Mouse (Mus musculus): Measurements from ENCODE around the gene Cd8b1. TPM values are rescaled to one million over a fixed set of nuclear protein-coding genes. Genes with fewer than 3 reads are reported as not detected.

The Cd8b1 gene
- polyA plus RNA-seq, 1 experiment from 2014 or later = not detected

DNA sequence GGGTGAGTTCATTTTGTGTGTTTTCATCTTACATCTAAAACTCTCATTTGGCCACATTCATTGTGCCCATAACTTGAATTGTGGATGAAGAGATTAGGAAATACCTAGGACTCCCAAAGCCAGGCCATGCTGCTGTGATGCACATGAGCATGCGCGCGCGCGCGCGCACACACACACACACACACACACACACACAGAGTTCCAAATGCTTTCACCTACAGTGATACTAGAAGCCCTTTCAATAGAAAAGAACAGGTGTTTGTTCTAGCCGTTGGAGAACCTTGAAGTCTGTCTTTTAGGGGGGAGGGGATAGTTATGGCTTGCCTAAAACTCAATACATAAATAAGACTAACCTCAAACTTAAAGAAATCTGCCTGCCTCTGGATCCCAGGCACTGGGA, 15.1 kb downstream of the Cd8b1 start:
- H3K9ac ChIP-seq (ENCODE audit: low read depth, low read length) = no peak overlapping the region
- WGBS = 98% methylated on average over 8 of the region's 8 CpGs
- H3K4me3 ChIP-seq (ENCODE audit: low read length) = no peak overlapping the region
- H3K4me1 ChIP-seq (ENCODE audit: control insufficient read depth, insufficient read depth, low read depth, low read length) = no peaks in the 10 kb centered on the region
- no peak overlapping the region for H3K27ac ChIP-seq (ENCODE audit: low read depth, low read length)
- H3K27me3 ChIP-seq (replicated peaks; ENCODE audit: control insufficient read depth, insufficient read depth, low read length) = no peaks in the 10 kb centered on the region
- no peaks in the 10 kb centered on the region for H3K36me3 ChIP-seq (ENCODE audit: control insufficient read depth, insufficient read depth, low read length)
- no peak overlapping the region for H3K4me2 ChIP-seq (ENCODE audit: low read length)
- no peaks in the 10 kb centered on the region for H3K9me3 ChIP-seq (ENCODE audit: control insufficient read depth, low read length)
- ATAC-seq = no peak

DNA sequence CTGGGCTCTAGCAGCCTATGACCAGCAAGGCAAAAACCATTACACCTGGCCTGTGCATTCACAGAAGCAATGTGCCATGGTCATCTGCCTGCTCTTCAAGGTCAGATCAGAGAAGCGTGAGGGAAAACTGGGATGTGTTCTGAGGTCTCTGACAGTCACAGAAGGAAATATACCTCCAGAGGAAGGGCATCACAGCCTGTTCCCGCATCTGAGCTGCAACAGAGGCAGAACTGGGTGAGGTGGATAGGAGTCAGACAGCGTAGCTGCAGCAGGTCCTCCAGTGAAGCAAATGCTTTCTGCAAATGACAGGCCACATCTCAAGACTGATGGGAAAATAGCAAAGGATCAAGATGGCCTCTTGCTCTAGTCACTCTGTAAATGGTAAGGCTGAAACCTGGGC, 16.4 kb downstream of the Cd8b1 start:
- Histone ChIP-seq H3K4me2 (ENCODE audit: low read length) (no peak overlapping the region), H3K27me3 (replicated peaks; ENCODE audit: control insufficient read depth, insufficient read depth, low read length) (no peaks in the 10 kb centered on the region), H3K4me3 (ENCODE audit: low read length) (no peak overlapping the region), H3K4me1 (ENCODE audit: control insufficient read depth, insufficient read depth, low read depth, low read length) (no peaks in the 10 kb centered on the region), H3K27ac (ENCODE audit: low read depth, low read length) (no peak overlapping the region), H3K9ac (ENCODE audit: low read depth, low read length) (no peak overlapping the region), H3K36me3 (ENCODE audit: control insufficient read depth, insufficient read depth, low read length) (no peaks in the 10 kb centered on the region), H3K9me3 (ENCODE audit: control insufficient read depth, low read length) (no peaks in the 10 kb centered on the region)
- 87% methylated on average over 3 of the region's 3 CpGs for WGBS
- ATAC-seq = no peak

GRCm38 (mm10) chr6:71339351-71339750, 16.8 kb downstream of the Cd8b1 start:
- Histone ChIP-seq H3K4me2 (ENCODE audit: low read length) (no peak overlapping the region), H3K27me3 (replicated peaks; ENCODE audit: control insufficient read depth, insufficient read depth, low read length) (no peaks in the 10 kb centered on the region), H3K9ac (ENCODE audit: low read depth, low read length) (no peak overlapping the region), H3K4me1 (ENCODE audit: control insufficient read depth, insufficient read depth, low read depth, low read length) (no peaks in the 10 kb centered on the region), H3K4me3 (ENCODE audit: low read length) (no peak overlapping the region), H3K9me3 (ENCODE audit: control insufficient read depth, low read length) (no peaks in the 10 kb centered on the region), H3K36me3 (ENCODE audit: control insufficient read depth, insufficient read depth, low read length) (no peaks in the 10 kb centered on the region), H3K27ac (ENCODE audit: low read depth, low read length) (no peak overlapping the region)
- whole genome bisulfite sequencing = 88% methylated on average over 4 of the region's 4 CpGs
- no peak for ATAC-seq

GRCm38 (mm10) chr6:71341179-71341578, 18.6 kb downstream of the Cd8b1 start:
- ATAC-seq = no peak
- Histone ChIP-seq H3K4me2 (ENCODE audit: low read length) (no peak overlapping the region), H3K4me1 (ENCODE audit: control insufficient read depth, insufficient read depth, low read depth, low read length) (no peaks in the 10 kb centered on the region), H3K36me3 (ENCODE audit: control insufficient read depth, insufficient read depth, low read length) (no peaks in the 10 kb centered on the region), H3K27me3 (replicated peaks; ENCODE audit: control insufficient read depth, insufficient read depth, low read length) (no peaks in the 10 kb centered on the region), H3K9ac (ENCODE audit: low read depth, low read length) (no peak overlapping the region), H3K27ac (ENCODE audit: low read depth, low read length) (no peak overlapping the region), H3K9me3 (ENCODE audit: control insufficient read depth, low read length) (no peaks in the 10 kb centered on the region), H3K4me3 (ENCODE audit: low read length) (no peak overlapping the region)
- 90% methylated on average over 9 of the region's 9 CpGs for WGBS

GRCm38 (mm10) chr6:71348006-71348405, 25.4 kb downstream of the Cd8b1 start:
- no peak overlapping the region for H3K4me3 ChIP-seq (ENCODE audit: low read length)
- H3K36me3 ChIP-seq (ENCODE audit: control insufficient read depth, insufficient read depth, low read length) = no peaks in the 10 kb centered on the region
- no peaks in the 10 kb centered on the region for H3K27me3 ChIP-seq (replicated peaks; ENCODE audit: control insufficient read depth, insufficient read depth, low read length)
- no peaks in the 10 kb centered on the region for H3K9me3 ChIP-seq (ENCODE audit: control insufficient read depth, low read length)
- WGBS = 93% methylated on average over 9 of the region's 9 CpGs
- no peak overlapping the region for H3K9ac ChIP-seq (ENCODE audit: low read depth, low read length)
- H3K4me2 ChIP-seq (ENCODE audit: low read length) = no peak overlapping the region
- no peak for ATAC-seq
- no peaks in the 10 kb centered on the region for H3K4me1 ChIP-seq (ENCODE audit: control insufficient read depth, insufficient read depth, low read depth, low read length)
- no peak overlapping the region for H3K27ac ChIP-seq (ENCODE audit: low read depth, low read length)

GRCm38 (mm10) chr6:71351201-71351600, 28.6 kb downstream of the Cd8b1 start:
- no peaks in the 10 kb centered on the region for H3K9me3 ChIP-seq (ENCODE audit: control insufficient read depth, low read length)
- H3K27me3 ChIP-seq (replicated peaks; ENCODE audit: control insufficient read depth, insufficient read depth, low read length) = no peaks in the 10 kb centered on the region
- no peak overlapping the region for H3K9ac ChIP-seq (ENCODE audit: low read depth, low read length)
- no peaks in the 10 kb centered on the region for H3K4me1 ChIP-seq (ENCODE audit: control insufficient read depth, insufficient read depth, low read depth, low read length)
- no peaks in the 10 kb centered on the region for H3K36me3 ChIP-seq (ENCODE audit: control insufficient read depth, insufficient read depth, low read length)
- H3K4me3 ChIP-seq (ENCODE audit: low read length) = no peak overlapping the region
- H3K4me2 ChIP-seq (ENCODE audit: low read length) = no peak overlapping the region
- 91% methylated on average over 3 of the region's 3 CpGs for WGBS
- H3K27ac ChIP-seq (ENCODE audit: low read depth, low read length) = no peak overlapping the region
- ATAC-seq = no peak

DNA sequence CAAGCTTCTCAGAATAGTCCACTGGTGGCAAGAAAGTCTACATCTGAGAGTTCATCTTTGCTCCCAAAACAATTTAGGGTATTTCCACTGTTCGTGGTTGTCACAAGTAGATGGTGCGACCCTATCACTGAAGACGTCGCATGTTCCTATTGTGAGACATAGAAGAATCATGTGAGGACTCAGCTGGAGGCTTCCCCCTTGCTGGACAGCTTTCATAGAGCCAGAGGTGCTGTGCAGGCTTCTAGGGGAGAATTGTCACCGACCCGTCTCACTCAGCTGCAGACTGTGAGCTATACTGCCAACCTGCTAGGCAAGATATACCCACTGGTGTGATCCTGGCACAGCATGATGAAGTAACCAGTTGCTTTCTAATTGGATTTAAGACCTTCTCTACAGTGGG, 29.6 kb downstream of the Cd8b1 start:
- H3K4me3 ChIP-seq (ENCODE audit: low read length) = no peak overlapping the region
- no peaks in the 10 kb centered on the region for H3K27me3 ChIP-seq (replicated peaks; ENCODE audit: control insufficient read depth, insufficient read depth, low read length)
- ATAC-seq = no peak
- no peak overlapping the region for H3K27ac ChIP-seq (ENCODE audit: low read depth, low read length)
- H3K4me2 ChIP-seq (ENCODE audit: low read length) = no peak overlapping the region
- no peaks in the 10 kb centered on the region for H3K36me3 ChIP-seq (ENCODE audit: control insufficient read depth, insufficient read depth, low read length)
- H3K9ac ChIP-seq (ENCODE audit: low read depth, low read length) = no peak overlapping the region
- no peaks in the 10 kb centered on the region for H3K9me3 ChIP-seq (ENCODE audit: control insufficient read depth, low read length)
- H3K4me1 ChIP-seq (ENCODE audit: control insufficient read depth, insufficient read depth, low read depth, low read length) = no peaks in the 10 kb centered on the region
- 93% methylated on average over 6 of the region's 6 CpGs for WGBS

DNA sequence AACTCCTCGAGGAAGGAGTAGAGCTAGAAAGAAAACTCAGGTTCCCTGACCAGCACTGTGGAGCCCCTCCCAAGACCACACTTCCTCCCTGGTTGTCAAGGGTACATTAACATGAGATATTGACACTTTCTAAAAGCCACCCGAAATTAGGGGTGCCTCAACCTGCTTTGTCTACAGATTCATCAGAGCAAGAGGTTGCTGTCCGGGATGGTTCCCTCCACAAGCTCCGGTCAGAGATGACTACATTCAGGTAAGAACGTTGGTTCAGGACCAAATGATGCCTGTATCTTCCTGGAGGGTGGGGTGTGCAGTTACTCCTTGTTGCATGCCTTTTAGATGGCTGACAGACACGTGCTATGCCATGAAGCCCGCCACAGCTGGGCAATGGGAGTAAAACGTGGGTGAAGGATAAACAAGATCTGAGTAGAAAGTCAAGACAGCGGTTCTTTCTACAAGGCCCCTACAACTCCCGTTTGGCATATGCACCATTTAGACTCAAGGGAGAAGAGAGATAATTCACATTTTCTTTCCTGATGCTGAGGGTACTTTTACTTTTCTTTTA, 30.4 kb downstream of the Cd8b1 start:
- Histone ChIP-seq H3K4me3 (ENCODE audit: low read length) (no peak overlapping the region), H3K36me3 (ENCODE audit: control insufficient read depth, insufficient read depth, low read length) (no peaks in the 10 kb centered on the region), H3K4me2 (ENCODE audit: low read length) (no peak overlapping the region), H3K27ac (ENCODE audit: low read depth, low read length) (no peak overlapping the region), H3K4me1 (ENCODE audit: control insufficient read depth, insufficient read depth, low read depth, low read length) (no peaks in the 10 kb centered on the region), H3K27me3 (replicated peaks; ENCODE audit: control insufficient read depth, insufficient read depth, low read length) (no peaks in the 10 kb centered on the region), H3K9me3 (ENCODE audit: control insufficient read depth, low read length) (no peaks in the 10 kb centered on the region), H3K9ac (ENCODE audit: low read depth, low read length) (no peak overlapping the region)
- ATAC-seq = no peak
- 90% methylated on average over 10 of the region's 10 CpGs for WGBS

- no peak for ATAC-seq
- 82% methylated on average over 2 of the region's 2 CpGs for WGBS
Observed at GRCm38 (mm10) chr6:71353722-71354121, 31.1 kb downstream of the Cd8b1 start.

DNA sequence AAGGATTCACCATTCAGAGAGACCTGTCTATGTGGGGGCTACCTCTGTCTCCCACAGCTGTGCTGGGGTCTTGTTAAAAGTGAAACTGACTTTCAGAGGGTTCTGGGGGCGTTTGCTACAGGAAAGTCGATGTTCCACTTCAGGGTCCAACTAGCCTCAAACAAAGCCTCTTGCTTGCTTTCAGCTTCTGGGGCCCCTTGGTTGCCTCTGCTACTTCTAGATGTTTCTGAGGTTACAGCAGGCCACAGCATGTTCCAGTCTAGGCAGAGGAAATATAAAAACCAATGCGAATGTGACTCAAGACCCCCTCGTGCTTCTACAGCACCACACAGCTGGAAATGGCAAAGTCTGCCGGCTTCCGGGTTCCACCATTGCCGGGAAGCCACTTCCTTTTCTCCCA, 34.9 kb downstream of the Cd8b1 start:
- no peak for ATAC-seq
- Histone ChIP-seq H3K9me3 (ENCODE audit: control insufficient read depth, low read length) (no peaks in the 10 kb centered on the region), H3K9ac (ENCODE audit: low read depth, low read length) (no peak overlapping the region), H3K4me1 (ENCODE audit: control insufficient read depth, insufficient read depth, low read depth, low read length) (no peaks in the 10 kb centered on the region), H3K27ac (ENCODE audit: low read depth, low read length) (no peak overlapping the region), H3K27me3 (replicated peaks; ENCODE audit: control insufficient read depth, insufficient read depth, low read length) (no peaks in the 10 kb centered on the region), H3K4me2 (ENCODE audit: low read length) (no peak overlapping the region), H3K36me3 (ENCODE audit: control insufficient read depth, insufficient read depth, low read length) (no peaks in the 10 kb centered on the region), H3K4me3 (ENCODE audit: low read length) (no peak overlapping the region)
- 92% methylated on average over 7 of the region's 7 CpGs for WGBS

More at GRCm38 (mm10) chr6:71353722-71354121, 31.1 kb downstream of the Cd8b1 start:
- Histone ChIP-seq H3K27ac (ENCODE audit: low read depth, low read length) (no peak overlapping the region), H3K9ac (ENCODE audit: low read depth, low read length) (no peak overlapping the region), H3K4me2 (ENCODE audit: low read length) (no peak overlapping the region), H3K4me3 (ENCODE audit: low read length) (no peak overlapping the region), H3K36me3 (ENCODE audit: control insufficient read depth, insufficient read depth, low read length) (no peaks in the 10 kb centered on the region), H3K27me3 (replicated peaks; ENCODE audit: control insufficient read depth, insufficient read depth, low read length) (no peaks in the 10 kb centered on the region), H3K4me1 (ENCODE audit: control insufficient read depth, insufficient read depth, low read depth, low read length) (no peaks in the 10 kb centered on the region), H3K9me3 (ENCODE audit: control insufficient read depth, low read length) (no peaks in the 10 kb centered on the region)
